Mouse (Mus musculus) liver, embryonic 16.5 days (tissue): Measurements from ENCODE around the gene Dpagt1. TPM values are rescaled to one million over a fixed set of nuclear protein-coding genes. Genes with fewer than 3 reads are reported as not detected.

ENCODE experiments used
- ATAC-seq: fragments of 200-750 bp; cut with Nextera tagmentation; 2 replicates; pipeline ENCODE4 v1.8.0; 2017; ENCODE audit warnings: low read depth, mild to moderate bottlenecking, moderate number of reproducible peaks, moderate library complexity
- H3K27ac ChIP-seq: fragments of 300-500 bp; sonication (generic); 2 replicates; pipeline ENCODE4 v1.5.1; 2014; ENCODE audit warnings: mild to moderate bottlenecking, low read length
- H3K27me3 ChIP-seq: fragments of 300-500 bp; sonication (generic); 2 replicates; pipeline ENCODE4 v1.6.1; 2014; ENCODE audit warnings: low read depth, low read length, mixed read lengths; ENCODE audit not compliant: control insufficient read depth, insufficient read depth
- H3K36me3 ChIP-seq: fragments of 300-500 bp; sonication (generic); 2 replicates; pipeline ENCODE4 v1.6.1; 2014; ENCODE audit warnings: mild to moderate bottlenecking; ENCODE audit not compliant: control insufficient read depth, insufficient read depth
- H3K4me1 ChIP-seq: fragments of 300-500 bp; sonication (generic); 2 replicates; pipeline ENCODE4 v1.6.1; 2014; ENCODE audit warnings: low read depth, low read length, mixed read lengths; ENCODE audit not compliant: control insufficient read depth
- H3K4me2 ChIP-seq: fragments of 300-500 bp; sonication (generic); 2 replicates; pipeline ENCODE4 v1.6.1; 2014; ENCODE audit warnings: low read depth, low read length, mixed read lengths
- H3K4me3 ChIP-seq: fragments of 300-500 bp; sonication (generic); 2 replicates; pipeline ENCODE4 v1.5.1; 2014; ENCODE audit warnings: low read depth, mild to moderate bottlenecking, low read length
- H3K9ac ChIP-seq: fragments of 300-500 bp; sonication (generic); 2 replicates; pipeline ENCODE4 v1.6.1; 2014; ENCODE audit warnings: low read depth, low read length
- H3K9me3 ChIP-seq: fragments of 300-500 bp; sonication (generic); replicated peaks from 2 replicates; pipeline ENCODE4 v1.6.1; 2016; ENCODE audit warnings: low read length; ENCODE audit not compliant: control insufficient read depth
- WGBS: fragments of 180-500 bp; shearing (Covaris S2); extraction: QIAGEN DNeasy Blood & Tissue Kit; methylation state at CpG from one replicate; pipeline ENCODE4 v1.1.7; 2014; ENCODE audit not compliant: insufficient replicate concordance; 5-methylcytosine and 5-hydroxymethylcytosine counted together
- polyA plus RNA-seq: library from polyadenylated mRNA; unstranded; fragments of >200 nt; fragmentation: Nextera tagmentation; extraction: Ambion mirVana; gene quantifications from 2 replicates; pipeline ENCODE4 v1.2.1, GENCODE M21; 2015

Gene Dpagt1
- polyA plus RNA-seq, 1 experiment from 2014 or later: 20.1 TPM

DNA sequence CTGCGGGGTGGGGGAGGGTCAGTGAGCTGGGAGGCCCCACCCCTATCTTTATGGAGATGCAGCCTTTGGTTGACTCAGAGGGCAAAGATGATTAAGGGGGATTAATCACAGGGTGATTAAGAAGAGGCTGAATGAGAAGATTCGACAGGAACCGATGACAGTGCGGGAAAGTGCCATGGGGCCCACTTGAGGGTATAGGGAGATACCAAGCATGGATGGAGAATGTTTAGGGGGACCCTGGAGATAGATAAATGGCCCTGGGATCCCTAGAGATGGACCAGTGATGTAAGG lies 11.6 kb upstream of the Dpagt1 start:
- no peaks in the 10 kb centered on the region for H3K9me3 ChIP-seq
- no peak overlapping the region for H3K27ac ChIP-seq
- H3K36me3 ChIP-seq: peaks cover 45% of the 10 kb centered on the region
- no peak for ATAC-seq
- 85% methylated on average over 4 of the region's 4 CpGs for WGBS
- no peak overlapping the region for H3K9ac ChIP-seq
- H3K4me3 ChIP-seq: no peak overlapping the region
- H3K4me1 ChIP-seq: peaks cover 23% of the 10 kb centered on the region
- H3K4me2 ChIP-seq: no peak overlapping the region
- no peaks in the 10 kb centered on the region for H3K27me3 ChIP-seq

DNA sequence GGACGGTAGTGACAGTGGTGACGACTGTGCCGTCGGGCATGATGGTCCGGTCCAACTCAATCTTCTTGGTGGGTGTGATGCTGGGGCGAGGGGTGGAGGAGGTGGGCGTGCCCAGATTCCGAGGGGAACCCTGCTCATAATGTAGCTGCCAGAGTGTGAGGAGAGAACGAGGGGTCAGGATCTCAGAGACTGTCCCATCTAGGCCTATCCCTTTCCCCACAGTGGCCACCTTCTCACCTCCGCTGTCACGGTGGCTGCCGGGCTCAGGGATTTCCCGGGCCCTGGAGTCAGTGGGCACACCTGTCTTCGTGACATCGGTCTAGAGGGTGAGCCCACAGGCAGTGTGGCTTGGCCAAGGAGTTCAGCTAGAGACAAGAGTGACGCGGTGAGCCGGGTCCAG lies 10.9 kb upstream of the Dpagt1 start:
- H3K4me3 ChIP-seq: no peak overlapping the region
- ATAC-seq: no peak
- H3K4me2 ChIP-seq: no peak overlapping the region
- H3K9ac ChIP-seq: no peak overlapping the region
- H3K27ac ChIP-seq: no peak overlapping the region
- WGBS: 96% methylated on average over 18 of the region's 18 CpGs
- H3K4me1 ChIP-seq: peaks cover 24% of the 10 kb centered on the region
- peaks cover 45% of the 10 kb centered on the region for H3K36me3 ChIP-seq
- no peaks in the 10 kb centered on the region for H3K9me3 ChIP-seq
- H3K27me3 ChIP-seq: no peaks in the 10 kb centered on the region

DNA sequence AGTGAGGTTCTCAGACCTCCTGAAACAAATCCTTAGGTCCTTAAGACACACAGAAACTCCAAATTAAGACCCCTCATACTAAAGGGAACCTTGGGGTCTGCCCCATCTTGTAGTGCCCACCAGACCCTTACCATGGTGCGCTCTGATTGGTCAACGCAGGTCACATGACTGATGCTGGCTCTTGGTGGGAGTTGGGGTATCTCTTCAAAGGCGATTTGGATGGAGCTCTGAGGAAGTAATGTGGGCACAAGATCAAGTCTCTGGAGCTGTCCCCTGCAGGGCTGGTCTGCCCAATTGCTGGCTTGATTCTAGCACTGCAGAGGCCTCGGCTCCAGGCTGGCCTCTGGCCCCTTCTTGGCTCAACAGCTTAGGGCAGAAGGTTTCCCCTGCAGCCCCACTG lies 8.4 kb upstream of the Dpagt1 start:
- no peak overlapping the region for H3K27ac ChIP-seq
- 78% methylated on average over 4 of the region's 4 CpGs for whole genome bisulfite sequencing
- no peaks in the 10 kb centered on the region for H3K27me3 ChIP-seq
- peaks cover 41% of the 10 kb centered on the region for H3K36me3 ChIP-seq
- peaks cover 30% of the 10 kb centered on the region for H3K4me1 ChIP-seq
- peak overlapping the region; percentile 97 for H3K4me3 ChIP-seq
- H3K9ac ChIP-seq: peak overlapping the region; percentile 98
- H3K4me2 ChIP-seq: peak overlapping the region; percentile 85
- H3K9me3 ChIP-seq: no peaks in the 10 kb centered on the region
- ATAC-seq: no peak

DNA sequence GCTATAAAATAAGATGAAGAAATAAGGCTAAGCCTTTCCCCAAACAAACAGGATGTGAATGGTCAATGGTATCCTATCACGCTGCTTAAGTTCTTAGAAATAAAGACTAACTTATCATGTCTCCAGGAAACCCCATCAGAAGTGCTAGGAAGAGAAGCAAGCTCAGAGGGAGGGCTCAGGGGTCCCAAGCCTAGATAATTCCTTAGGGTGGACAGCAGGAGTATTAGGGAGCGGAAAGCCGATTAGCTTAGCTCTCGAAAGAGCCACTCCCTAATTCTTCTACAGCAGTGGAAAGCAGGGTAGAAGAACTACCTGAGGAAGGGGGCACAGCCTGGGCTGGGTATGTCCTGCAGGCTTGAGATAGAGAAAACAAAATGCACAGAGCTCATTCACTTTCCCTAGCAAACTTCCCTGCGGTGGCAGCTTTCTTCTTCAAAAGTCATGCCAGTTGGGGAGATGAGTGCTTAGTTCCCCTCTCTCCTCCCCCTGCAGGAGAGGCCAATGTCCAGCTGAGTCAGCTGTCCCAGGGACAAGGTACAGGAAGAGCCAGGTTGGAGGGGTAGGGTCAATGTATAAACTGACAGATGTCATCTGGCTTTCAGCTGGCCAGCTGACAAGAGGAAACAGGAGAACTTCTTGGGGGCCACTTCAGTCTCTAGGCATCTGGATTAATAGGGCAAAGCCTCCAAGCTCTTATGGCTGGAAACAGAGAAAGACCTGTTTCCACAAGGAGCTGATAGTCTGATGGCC lies 7.6 kb upstream of the Dpagt1 start:
- Histone ChIP-seq H3K36me3 (peaks cover 36% of the 10 kb centered on the region), H3K4me3 (peak overlapping the region; percentile 97), H3K27ac (peak overlapping the region; percentile 87), H3K9ac (peak overlapping the region; percentile 98), H3K4me2 (peak overlapping the region; percentile 85), H3K27me3 (no peaks in the 10 kb centered on the region), H3K4me1 (peaks cover 30% of the 10 kb centered on the region), H3K9me3 (no peaks in the 10 kb centered on the region)
- WGBS: 58% methylated on average over 5 of the region's 5 CpGs
- ATAC-seq: no peak

DNA sequence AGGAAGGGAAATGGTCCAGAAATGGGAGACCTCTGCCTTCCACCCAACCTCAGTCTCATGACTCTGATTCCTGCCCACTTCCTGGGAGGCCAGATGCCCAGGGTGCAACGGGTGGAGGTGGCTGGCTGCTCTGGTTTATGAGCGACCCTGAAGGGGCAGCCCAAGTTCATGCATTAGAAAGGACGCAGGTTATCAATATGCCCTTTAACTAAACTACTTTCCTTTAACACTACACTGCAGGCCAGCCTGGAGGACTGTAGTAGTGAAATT lies 7.1 kb upstream of the Dpagt1 start:
- Histone ChIP-seq H3K4me3 (peak overlapping the region; percentile 97), H3K4me1 (peaks cover 30% of the 10 kb centered on the region), H3K27me3 (no peaks in the 10 kb centered on the region), H3K9me3 (no peaks in the 10 kb centered on the region), H3K4me2 (peak overlapping the region; percentile 85), H3K9ac (peak overlapping the region; percentile 98), H3K27ac (peak overlapping the region; percentile 87), H3K36me3 (peaks cover 31% of the 10 kb centered on the region)
- WGBS: 28% methylated on average over 3 of the region's 3 CpGs
- no peak for ATAC-seq

DNA sequence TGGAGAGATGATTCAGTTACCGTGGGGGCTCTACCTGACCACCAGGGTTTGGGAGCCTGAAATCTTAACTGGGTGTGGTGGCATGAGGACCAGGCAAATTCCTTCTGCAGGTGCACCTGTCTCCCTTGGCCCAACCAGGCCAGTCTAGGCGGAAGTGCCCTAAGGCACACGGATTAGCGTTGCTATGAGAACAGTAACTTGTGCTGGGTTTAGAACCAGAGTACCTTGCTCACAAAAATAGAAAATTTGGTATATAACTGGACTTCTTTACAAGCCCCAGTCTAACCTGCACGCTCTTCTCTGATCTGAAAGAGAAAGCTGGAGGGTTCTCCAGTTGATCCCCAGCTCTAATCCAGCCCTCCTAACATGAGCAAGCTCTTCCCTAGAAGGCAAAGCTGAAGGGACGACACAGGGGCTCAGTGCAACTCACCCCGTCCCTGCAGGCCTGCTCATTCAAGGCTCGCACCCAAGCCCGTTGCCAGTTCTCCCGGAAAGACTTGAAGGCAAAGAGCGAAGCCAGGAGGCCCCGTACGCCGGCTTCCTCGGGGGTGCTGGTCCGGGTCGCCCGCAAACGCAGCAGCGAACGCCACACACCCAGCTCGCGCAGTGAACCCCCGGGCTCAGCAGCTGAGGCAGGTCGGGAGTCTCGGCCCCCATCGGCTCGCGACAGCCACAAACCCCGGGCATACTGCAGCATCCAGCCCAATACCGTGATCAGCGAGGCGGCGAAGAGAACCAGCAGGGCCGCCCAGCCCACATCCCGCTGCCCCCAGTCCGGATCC lies 6.5 kb upstream of the Dpagt1 start:
- peak overlapping the region; percentile 85 for H3K4me2 ChIP-seq
- H3K27ac ChIP-seq: peak overlapping the region; percentile 87
- peak overlapping the region; percentile 98 for H3K9ac ChIP-seq
- no peaks in the 10 kb centered on the region for H3K9me3 ChIP-seq
- ATAC-seq: peak; percentile 4
- peak overlapping the region; percentile 97 for H3K4me3 ChIP-seq
- peaks cover 25% of the 10 kb centered on the region for H3K36me3 ChIP-seq
- 3% methylated on average over 37 of the region's 37 CpGs for WGBS
- no peaks in the 10 kb centered on the region for H3K27me3 ChIP-seq
- H3K4me1 ChIP-seq: peaks cover 30% of the 10 kb centered on the region

DNA sequence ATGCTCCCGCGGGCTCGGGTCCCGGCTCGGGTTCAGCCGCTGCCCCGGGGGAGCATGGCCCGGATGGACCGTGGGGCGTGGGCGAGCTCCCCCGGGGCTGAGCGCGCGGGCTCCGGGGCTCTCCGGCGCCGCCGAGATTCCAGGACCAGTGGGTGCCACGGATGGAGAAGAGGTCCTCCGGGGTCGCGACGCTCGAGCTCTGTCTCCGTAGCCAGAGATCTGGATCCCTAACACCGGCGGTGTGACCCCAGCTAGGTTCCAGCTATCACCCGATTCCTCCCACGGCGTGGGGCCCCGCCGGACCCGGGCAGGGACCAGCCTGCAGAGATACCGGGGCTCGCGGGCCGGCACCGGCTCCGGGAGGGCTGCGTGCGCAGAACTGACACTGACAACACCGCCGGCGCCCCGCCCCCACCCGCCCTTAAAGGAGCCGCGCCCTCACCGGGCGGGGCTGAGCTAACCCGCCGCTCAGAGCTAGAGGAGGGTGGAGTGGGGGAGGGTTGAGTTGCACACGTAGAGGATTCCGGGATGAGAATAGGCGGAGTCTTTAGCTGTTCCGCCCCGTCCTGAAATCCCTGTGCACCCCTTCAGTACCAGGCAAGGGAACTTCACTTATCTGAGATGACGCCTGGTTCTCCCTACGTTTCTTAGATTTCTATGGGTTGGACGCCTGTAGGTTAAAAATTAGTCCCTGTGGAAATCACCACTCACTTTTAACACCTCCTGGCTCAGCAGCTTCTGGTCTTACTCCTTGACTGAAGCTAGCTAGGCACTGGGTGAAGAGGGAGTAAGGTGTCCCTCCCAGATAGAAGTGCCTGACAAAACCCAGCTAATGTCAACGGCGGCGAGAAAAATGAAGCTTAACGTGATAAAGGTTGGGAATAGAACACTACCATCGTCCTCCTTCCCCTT lies 5.7 kb upstream of the Dpagt1 start, which contains the start of gene C2cd2l:
TSS of gene C2cd2l (minus strand) at position 399 of the 912 bp plus-strand sequence.
- H3K4me3 ChIP-seq: peak within 1 kb of the TSS; percentile 97
- peak within 1 kb of the TSS; percentile 87 for H3K27ac ChIP-seq
- ATAC-seq: peak; percentile 97
- H3K27me3 ChIP-seq: no peaks in the 10 kb centered on the region
- H3K4me2 ChIP-seq: peak within 1 kb of the TSS; percentile 91
- H3K9ac ChIP-seq: peak within 1 kb of the TSS; percentile 98
- H3K36me3 ChIP-seq: peaks cover 17% of the 10 kb centered on the region
- WGBS: under 1% methylated on average over 67 of the region's 67 CpGs
- no peaks in the 10 kb centered on the region for H3K9me3 ChIP-seq
- H3K4me1 ChIP-seq: peaks cover 32% of the 10 kb centered on the region

DNA sequence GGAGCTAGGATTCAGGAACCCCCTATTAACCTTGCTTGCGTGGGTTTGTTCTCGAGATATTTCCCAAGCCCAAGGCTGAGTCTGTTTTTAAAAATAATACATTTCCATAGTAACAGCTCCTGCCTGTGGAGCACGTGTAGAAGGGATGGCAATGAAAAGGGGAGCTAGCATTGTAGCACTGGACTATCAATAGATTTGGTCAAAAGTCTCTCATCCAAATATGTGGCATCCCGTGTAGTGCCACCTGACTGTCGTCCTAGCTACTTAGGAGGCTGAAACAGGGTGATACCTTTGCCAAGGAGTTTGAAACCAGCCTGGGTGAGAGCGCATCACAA lies 5.1 kb upstream of the Dpagt1 start:
- Histone ChIP-seq H3K4me2 (peak overlapping the region; percentile 91), H3K4me3 (peak overlapping the region; percentile 97), H3K36me3 (peaks cover 11% of the 10 kb centered on the region), H3K27me3 (no peaks in the 10 kb centered on the region), H3K9ac (peak overlapping the region; percentile 68), H3K9me3 (no peaks in the 10 kb centered on the region), H3K4me1 (peaks cover 33% of the 10 kb centered on the region), H3K27ac (peak overlapping the region; percentile 82)
- ATAC-seq: no peak
- 29% methylated on average over 6 of the region's 6 CpGs for WGBS
